Mouse (Mus musculus): ENCODE results near the gene Rtp3. TPM values are rescaled to one million over a fixed set of nuclear protein-coding genes. Genes with fewer than 3 reads are reported as not detected.

Gene Rtp3
- total RNA-seq (2021) = 1 to 10 TPM; 1.1 to 1.2 TPM
- long read RNA-seq, experiment 1, partial matches to known transcripts = 0 of 1 reads
- long read RNA-seq, experiment 1, other reads (novel, unspliced or antisense) = 0 of 1 reads
- long read RNA-seq, experiment 2 = 0 reads

DNA sequence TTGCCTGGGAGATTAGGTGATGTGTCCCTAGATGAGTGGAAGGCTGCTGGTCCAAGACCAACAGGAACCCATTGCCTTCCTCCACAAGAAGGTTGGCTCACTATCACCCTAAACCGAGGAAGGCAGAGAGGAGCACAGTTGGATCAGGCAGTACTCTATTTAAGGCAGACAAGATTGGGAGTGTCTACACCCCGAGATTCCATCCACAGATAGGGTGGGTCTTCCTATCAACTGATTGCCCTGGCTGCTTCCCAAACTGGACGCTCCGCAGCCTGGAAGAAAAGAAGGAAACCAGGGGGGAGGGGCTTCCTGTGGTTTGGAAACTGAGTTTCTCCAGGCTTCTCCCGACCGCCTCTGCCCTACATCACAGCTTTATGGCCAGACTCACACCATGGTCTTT, at the start of gene Rtp3:
Gene Rtp3 (minus strand): TSS at position 380 of the 400 bp plus-strand sequence.
- intact Hi-C loops (cut with DNase I) = no loop called here
- peak; percentile 48 for DNase-seq
- Histone ChIP-seq H3K27ac (peak within 1 kb of the TSS; percentile 83), H3K4me3 (peak within 1 kb of the TSS; percentile 61)
- TF ChIP-seq CTCF (IDR thresholded peaks at IDR 0.05) = no peak

DNA sequence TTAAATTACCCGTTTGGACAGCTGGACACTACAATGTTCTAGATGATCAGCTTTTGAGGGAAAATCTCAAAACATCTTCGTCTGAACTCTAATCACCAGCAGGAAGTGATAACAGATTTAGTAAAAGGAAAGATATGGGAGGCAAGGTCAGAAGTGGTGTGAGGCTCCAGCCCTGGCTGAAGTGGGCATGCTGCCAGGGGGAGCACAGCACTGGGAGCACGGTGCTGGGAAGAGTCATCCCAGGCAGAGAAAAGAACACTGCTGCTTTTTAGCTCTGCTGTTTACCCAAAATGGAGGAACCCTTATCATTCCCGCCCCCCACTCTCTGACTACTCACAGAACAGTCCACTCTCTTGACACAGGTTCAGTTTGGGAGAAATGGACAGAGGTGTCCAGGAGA, 49.6 kb upstream of the Rtp3 start:
- TF ChIP-seq CTCF (IDR thresholded peaks at IDR 0.05) = no peak
- Histone ChIP-seq H3K27ac (no peak overlapping the region), H3K4me3 (no peak overlapping the region)
- intact Hi-C loops (cut with DNase I) = no loop called here
- peak; percentile 56 for DNase-seq

DNA sequence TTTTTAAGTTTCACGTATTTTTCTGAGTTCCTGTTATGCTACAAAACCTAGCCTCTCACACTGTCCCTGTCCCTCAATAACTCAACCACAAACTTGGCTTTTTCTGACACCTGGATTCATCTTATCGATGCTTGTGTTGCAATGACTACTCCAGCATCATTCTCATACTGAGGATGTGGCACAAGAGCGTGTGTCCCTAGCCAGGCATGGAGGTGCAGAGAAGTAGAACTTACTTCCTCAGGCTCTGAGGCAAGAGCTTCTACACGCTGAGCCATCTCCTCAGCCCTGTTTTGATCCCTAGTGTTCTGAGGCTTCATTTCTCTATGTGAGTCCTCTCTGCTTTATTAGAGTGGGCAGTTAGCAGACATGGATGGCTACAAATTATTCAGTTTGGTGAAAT, 43.3 kb upstream of the Rtp3 start:
- intact Hi-C loops (cut with DNase I) = no loop called here
- DNase-seq = no peak
- H3K4me3 ChIP-seq = no peak overlapping the region
- H3K27ac ChIP-seq = no peak overlapping the region
- TF ChIP-seq CTCF (IDR thresholded peaks at IDR 0.05) = no peak

DNA sequence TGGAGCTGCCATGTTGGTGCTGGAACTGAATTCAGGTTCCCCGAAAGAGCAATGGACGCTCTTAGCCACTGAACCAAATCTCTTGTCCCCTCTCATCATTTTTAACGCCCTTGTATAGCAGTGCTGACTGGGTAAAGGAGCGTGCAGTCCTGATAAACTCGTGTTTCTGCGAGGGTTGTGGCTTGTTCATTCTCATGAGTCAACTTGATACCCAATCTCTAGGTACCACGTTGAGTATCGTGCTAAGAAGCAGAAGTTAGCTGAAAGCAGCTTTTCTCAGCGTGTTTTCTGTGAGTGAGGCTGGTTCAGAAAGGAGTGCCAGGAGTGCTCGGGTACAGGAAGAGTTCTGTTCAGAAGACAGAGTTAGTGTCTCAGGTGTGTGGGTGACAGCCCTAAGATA, 36.4 kb upstream of the Rtp3 start:
- no peak for DNase-seq
- H3K27ac ChIP-seq = no peak overlapping the region
- intact Hi-C loops (cut with DNase I) = no loop called here
- H3K4me3 ChIP-seq = no peak overlapping the region
- TF ChIP-seq CTCF (IDR thresholded peaks at IDR 0.05) = no peak

DNA sequence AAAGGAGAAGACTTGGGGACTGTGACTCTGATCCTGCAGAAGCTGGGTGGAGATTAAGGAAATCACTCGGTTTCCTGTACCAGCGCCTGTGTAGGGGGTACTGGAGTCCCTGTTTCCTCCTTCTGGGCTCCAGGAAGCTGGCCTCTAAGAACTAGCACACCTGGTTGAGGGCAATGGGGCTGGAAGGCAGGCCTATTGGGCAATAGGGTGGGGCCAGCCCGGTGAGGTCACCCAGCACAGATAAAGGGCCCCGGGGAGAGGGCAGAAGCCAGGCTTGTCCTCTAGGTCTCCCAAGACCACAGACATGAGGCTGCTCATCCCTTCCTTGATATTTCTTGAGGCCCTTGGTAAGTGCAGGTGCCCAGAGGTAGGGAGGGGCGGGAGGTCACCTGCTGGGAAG, 28.6 kb upstream of the Rtp3 start, which contains the start of gene Ltf:
Gene Ltf (plus strand): TSS at position 250 of the 400 bp plus-strand sequence.
- H3K4me3 ChIP-seq = no peak within 1 kb of the TSS
- intact Hi-C loops (cut with DNase I) = no loop called here
- no peak for DNase-seq
- H3K27ac ChIP-seq = no peak within 1 kb of the TSS
- TF ChIP-seq CTCF (IDR thresholded peaks at IDR 0.05) = no peak

DNA sequence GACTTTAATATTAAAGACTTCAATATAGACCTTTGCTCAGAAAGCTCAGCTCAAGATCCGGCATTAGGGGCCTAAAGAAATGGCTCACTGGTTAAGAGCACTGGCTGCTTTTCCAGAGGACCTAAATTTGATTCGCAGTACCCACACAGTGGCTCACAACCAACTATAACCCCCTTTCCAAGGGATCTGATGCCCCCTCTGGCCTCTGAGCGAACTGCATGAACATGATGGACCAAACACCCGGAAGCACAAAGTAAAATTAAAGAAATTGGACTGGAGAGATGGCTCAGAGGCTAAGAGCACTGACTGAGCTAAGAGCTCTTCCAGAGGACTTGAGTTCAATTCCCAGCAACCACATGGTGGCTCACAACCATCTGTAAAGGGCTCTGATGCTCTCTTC, 25.3 kb upstream of the Rtp3 start:
- no peak overlapping the region for H3K4me3 ChIP-seq
- intact Hi-C loops (cut with DNase I) = no loop called here
- DNase-seq = no peak
- TF ChIP-seq CTCF (IDR thresholded peaks at IDR 0.05) = peak; percentile 14; the same call in 1 of the 2 replicates
- H3K27ac ChIP-seq = no peak overlapping the region

DNA sequence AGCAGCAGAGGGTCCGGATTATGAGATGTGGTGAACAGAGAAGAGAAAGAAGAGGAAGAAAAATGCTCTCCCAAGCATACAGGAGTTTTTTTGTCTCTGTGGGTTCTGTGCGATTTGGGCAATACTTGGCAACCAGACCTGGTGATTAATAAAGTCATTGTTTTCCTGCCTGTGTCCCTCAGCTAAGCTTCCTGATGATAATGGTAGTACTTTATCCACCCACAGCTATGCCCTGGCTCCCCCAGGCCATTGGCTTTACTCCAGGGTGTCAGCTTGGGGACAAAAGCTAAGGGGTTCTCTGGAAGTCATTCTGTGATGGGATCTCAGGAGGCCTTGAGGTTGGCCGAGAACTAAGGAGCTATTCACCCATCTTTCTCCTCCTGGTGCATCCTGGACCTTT, 21.7 kb upstream of the Rtp3 start:
- H3K27ac ChIP-seq = no peak overlapping the region
- intact Hi-C loops (cut with DNase I) = no loop called here

DNA sequence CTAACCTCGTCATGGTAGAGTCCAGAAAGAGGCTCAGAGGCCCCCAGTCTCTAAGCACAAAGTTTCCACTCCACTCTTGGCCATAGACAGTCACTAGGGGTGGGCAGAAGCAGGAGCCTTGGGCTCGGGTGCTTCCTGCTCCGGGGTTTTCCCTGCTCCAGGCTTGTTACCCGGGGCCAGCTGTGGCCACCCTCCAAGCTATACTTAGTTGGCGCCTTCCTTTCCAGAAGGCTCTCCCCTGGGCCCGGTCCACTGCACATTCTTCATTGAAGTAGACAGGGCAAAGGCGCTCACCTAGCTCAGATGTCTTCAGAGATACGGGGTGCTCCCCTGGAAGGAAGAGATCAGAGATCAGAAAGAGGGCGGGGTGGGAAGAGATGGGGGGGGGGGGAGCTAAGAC, 21.2 kb upstream of the Rtp3 start:
- intact Hi-C loops (cut with DNase I) = no loop called here

More for the DNA sequence above, 21.7 kb upstream of the Rtp3 start:
- DNase-seq = no peak
- H3K4me3 ChIP-seq = no peak overlapping the region
- no peak for TF ChIP-seq CTCF (IDR thresholded peaks at IDR 0.05)

DNA sequence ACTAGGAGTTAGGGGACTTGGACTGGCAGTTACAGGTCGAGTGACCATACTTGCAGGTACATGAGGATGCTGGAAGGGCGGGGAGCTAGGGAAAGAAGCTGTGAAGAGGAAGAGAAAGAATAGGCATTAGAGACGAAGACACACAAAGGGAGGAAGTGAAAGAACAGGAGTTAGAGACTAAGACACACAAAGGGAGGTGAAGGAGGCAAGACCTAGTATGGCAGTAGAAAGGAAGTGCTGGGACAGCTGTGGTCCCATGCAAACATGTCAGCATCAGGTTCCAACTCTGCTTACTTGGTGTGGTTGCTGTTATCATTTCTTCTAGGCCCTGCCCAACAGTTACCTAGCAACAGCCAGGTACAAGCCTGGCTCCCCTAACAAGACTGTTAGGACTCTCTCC, 19.4 kb upstream of the Rtp3 start:
- no peak for TF ChIP-seq CTCF (IDR thresholded peaks at IDR 0.05)
- intact Hi-C loops (cut with DNase I) = no loop called here
- DNase-seq = no peak
- Histone ChIP-seq H3K27ac (no peak overlapping the region), H3K4me3 (no peak overlapping the region)

More for the DNA sequence above, 21.2 kb upstream of the Rtp3 start:
- DNase-seq = peak; percentile 29
- TF ChIP-seq CTCF (IDR thresholded peaks at IDR 0.05) = no peak
- no peak overlapping the region for H3K27ac ChIP-seq
- no peak overlapping the region for H3K4me3 ChIP-seq

DNA sequence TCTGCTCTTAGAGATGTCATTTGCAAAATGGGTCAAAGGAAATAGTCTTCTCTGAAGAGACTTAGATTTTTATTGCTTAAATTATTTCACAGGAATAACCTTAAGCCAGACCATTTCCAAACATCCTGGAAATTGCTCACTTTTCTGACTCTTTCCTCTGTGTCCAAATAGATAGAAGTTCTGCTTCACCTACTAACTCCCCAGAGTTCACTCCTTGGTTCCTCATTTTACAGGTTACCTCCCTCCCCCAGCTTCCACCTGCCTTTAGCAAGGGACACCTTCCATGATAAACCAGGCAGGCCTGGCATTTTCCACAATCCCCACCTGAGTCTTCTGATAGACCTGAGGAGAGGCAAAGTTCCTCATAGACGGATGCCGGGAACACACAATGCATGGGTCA, 16.2 kb upstream of the Rtp3 start:
- H3K27ac ChIP-seq = no peak overlapping the region
- no peak overlapping the region for H3K4me3 ChIP-seq
- TF ChIP-seq CTCF (IDR thresholded peaks at IDR 0.05) = no peak
- intact Hi-C loops (cut with DNase I) = no loop called here
- no peak for DNase-seq

DNA sequence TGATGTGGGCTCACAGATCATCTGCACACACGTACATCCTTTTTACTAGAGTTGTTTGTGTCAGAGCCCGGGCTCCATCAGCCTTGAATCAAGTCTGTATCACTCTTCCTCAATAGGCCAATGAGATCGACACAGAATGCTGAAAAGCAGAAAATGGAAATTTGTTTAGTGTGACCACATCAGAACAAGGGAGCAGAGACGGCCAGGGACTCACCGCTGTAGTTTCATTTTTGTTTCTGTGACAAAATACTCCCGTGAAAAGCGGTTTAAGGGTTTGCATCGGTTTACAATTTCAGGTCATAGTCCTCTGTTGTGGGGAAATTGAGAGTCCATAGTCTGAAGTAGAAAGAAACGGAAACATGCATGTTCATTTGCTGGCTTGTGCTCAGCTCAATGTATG, 12.9 kb upstream of the Rtp3 start:
- DNase-seq = no peak
- no peak overlapping the region for H3K27ac ChIP-seq
- no peak for TF ChIP-seq CTCF (IDR thresholded peaks at IDR 0.05)
- intact Hi-C loops (cut with DNase I) = no loop called here
- no peak overlapping the region for H3K4me3 ChIP-seq

DNA sequence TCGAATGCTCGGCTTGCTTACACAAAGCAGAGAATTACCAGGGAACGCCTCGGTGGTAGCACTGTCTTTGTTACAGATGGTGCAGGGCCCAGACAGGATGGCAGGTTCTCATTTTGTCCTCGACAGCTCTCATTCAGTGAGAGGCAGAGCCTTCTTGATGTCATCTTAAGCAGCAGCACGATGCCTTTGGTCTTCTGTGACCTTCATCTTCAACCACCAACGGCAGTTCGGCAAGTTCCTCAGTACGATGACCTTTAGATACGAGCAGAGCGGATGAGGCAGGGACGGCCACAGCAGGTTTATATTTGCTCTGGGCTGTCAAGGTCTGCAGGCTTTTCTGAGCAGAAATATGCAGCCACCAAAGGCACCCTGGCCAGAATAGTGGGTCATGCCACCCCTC, 11.2 kb upstream of the Rtp3 start:
- intact Hi-C loops (cut with DNase I) = no loop called here
- Histone ChIP-seq H3K27ac (no peak overlapping the region), H3K4me3 (no peak overlapping the region)
- DNase-seq = no peak
- no peak for TF ChIP-seq CTCF (IDR thresholded peaks at IDR 0.05)

DNA sequence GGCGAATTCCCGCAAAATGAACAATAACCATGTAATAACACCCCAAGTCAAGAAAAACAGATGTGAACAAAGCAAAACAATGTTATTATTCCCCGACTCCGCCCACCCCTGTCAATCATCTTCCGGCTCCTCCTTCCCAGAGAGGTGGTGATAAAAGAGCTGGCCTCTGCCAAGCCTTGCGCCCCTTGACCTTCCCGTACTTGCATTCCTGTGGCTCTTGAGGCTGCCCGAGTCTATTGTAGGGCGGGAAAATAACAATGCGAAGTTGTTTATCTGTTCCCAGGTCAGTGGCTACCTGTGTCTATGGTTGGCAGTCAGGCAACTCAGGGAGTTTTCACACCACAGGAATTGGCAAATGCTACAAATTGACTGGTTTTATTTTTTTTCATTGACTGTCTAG, 9.5 kb upstream of the Rtp3 start:
- intact Hi-C loops (cut with DNase I) = loop anchor here (5.0 kb wide), 1 partner anchor 162 kb away; no protein-coding TSS in a partner anchor
- no peak overlapping the region for H3K4me3 ChIP-seq
- TF ChIP-seq CTCF (IDR thresholded peaks at IDR 0.05) = no peak
- H3K27ac ChIP-seq = peak overlapping the region; percentile 59; the same call in 1 of the 2 replicates
- DNase-seq = peak; percentile 52

DNA sequence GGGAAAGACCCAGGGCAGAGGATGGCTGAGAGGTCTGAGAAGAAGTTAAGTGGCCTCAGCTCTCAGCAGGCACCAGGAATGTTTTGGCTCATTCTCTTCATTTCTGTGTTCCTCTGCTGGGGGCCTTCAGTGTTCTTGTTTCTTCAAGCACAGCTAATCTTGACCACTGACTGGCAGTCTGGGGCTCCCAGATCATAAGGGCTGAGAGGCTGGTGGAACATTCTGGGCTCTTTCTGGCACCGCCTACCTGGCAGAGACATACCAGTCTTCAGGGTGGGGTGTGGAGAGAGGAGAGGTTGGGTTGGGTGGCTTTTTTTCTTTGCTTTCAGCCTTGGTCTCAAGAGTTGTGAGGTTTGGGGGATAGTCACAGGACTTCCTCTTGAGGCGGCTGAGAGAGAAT, 8.7 kb upstream of the Rtp3 start:
- Histone ChIP-seq H3K27ac (peak overlapping the region; percentile 59; the same call in 1 of the 2 replicates), H3K4me3 (no peak overlapping the region)
- intact Hi-C loops (cut with DNase I) = loop anchor here (5.0 kb wide), 1 partner anchor 163 kb away; no protein-coding TSS in a partner anchor
- TF ChIP-seq CTCF (IDR thresholded peaks at IDR 0.05) = no peak
- DNase-seq = no peak

Measured in gastrocnemius, adult 2 months (tissue).